Mouse (Mus musculus): ENCODE data around the gene Nfib.

- TF ChIP-seq CTCF (IDR thresholded peaks at IDR 0.05; ENCODE audit: borderline replicate concordance, extremely low read depth, insufficient read depth, insufficient read length) (no peak), POLR2A (IDR thresholded peaks at IDR 0.05; ENCODE audit: borderline replicate concordance, extremely low read depth, insufficient read depth, insufficient read length, poor library complexity, severe bottlenecking) (no peak)
These were observed 305.9 kb downstream of the Nfib start for GRCm38 (mm10) chr4:82399406-82400380.
